Mouse (Mus musculus) stomach, postnatal 0 days (tissue): ENCODE measurements around the gene Gm20683. TPM values are rescaled to one million over a fixed set of nuclear protein-coding genes. Genes with fewer than 3 reads are reported as not detected.

Experiments used
- ATAC-seq: fragments of 200-750 bp; cut with Nextera tagmentation; 2 replicates; pipeline ENCODE4 v1.8.0; 2017; ENCODE audit not compliant: low FRiP score, low TSS enrichment
- DNase-seq: peaks from one replicate; pipeline ENCODE4 v3.0.0-alpha.2; 2016; ENCODE audit warnings: low spot score
- H3K27ac ChIP-seq: fragments of 300-500 bp; sonication (generic); replicated peaks from 2 replicates; pipeline ENCODE4 v1.5.1; 2014; ENCODE audit warnings: mild to moderate bottlenecking, control low read depth
- H3K27me3 ChIP-seq: fragments of 300-500 bp; sonication (generic); 2 replicates; pipeline ENCODE4 v1.6.1; 2014; ENCODE audit warnings: low read length; ENCODE audit not compliant: control insufficient read depth, insufficient read depth
- H3K36me3 ChIP-seq: fragments of 300-500 bp; sonication (generic); 2 replicates; pipeline ENCODE4 v1.6.1; 2014; ENCODE audit warnings: low read length, mixed read lengths; ENCODE audit not compliant: control insufficient read depth, insufficient read depth
- H3K4me1 ChIP-seq: fragments of 300-500 bp; sonication (generic); replicated peaks from 2 replicates; pipeline ENCODE4 v1.6.1; 2014; ENCODE audit warnings: antibody characterized with exemption; ENCODE audit not compliant: control insufficient read depth, insufficient read depth
- H3K4me2 ChIP-seq: fragments of 300-500 bp; sonication (generic); replicated peaks from 2 replicates; pipeline ENCODE4 v1.6.1; 2014; ENCODE audit warnings: low read depth, mild to moderate bottlenecking, control low read depth, moderate library complexity
- H3K4me3 ChIP-seq: fragments of 300-500 bp; sonication (generic); 2 replicates; pipeline ENCODE4 v1.5.1; 2014; ENCODE audit warnings: low read depth, low read length, control low read depth
- H3K9ac ChIP-seq: fragments of 300-500 bp; sonication (generic); 2 replicates; pipeline ENCODE4 v1.6.1; 2014; ENCODE audit warnings: mild to moderate bottlenecking, low read length, control low read depth, mixed read lengths
- H3K9me3 ChIP-seq: fragments of 300-500 bp; sonication (generic); 2 replicates; pipeline ENCODE4 v1.6.1; 2016; ENCODE audit warnings: low read length; ENCODE audit not compliant: control insufficient read depth
- CTCF ChIP-seq: IDR thresholded peaks from 2 replicates; pipeline ENCODE4 v1.5.1; 2016; ENCODE audit warnings: antibody characterized with exemption, low read depth, mild to moderate bottlenecking, moderate library complexity
- EP300 ChIP-seq: optimal IDR thresholded peaks from 2 replicates; pipeline ENCODE3; 2016; ENCODE audit warnings: antibody characterized with exemption
- WGBS: fragments of 180-500 bp; shearing (Covaris S2); extraction: QIAGEN DNeasy Blood & Tissue Kit; methylation state at CpG from one replicate; pipeline ENCODE4 v1.1.7; 2014; 5-methylcytosine and 5-hydroxymethylcytosine counted together
- polyA plus RNA-seq: library from polyadenylated mRNA; unstranded; fragments of >200 nt; fragmentation: Nextera tagmentation; extraction: Ambion mirVana; gene quantifications from 2 replicates; pipeline ENCODE4 v1.2.1, GENCODE M21; 2015

The Gm20683 gene
- polyA plus RNA-seq, 1 experiment from 2014 or later = 1.8 TPM

GRCm38 (mm10) chr17:25833291-25833663 lies 8.3 kb downstream of the Gm20683 start, which contains the start of gene Stub1:
TSS of gene Stub1 (minus strand) at chr17:25833404.
- ATAC-seq = peak; percentile 65
- Histone ChIP-seq H3K4me3 (peak within 1 kb of the TSS; percentile 78), H3K27me3 (no peaks in the 10 kb centered on the region), H3K27ac (peak within 1 kb of the TSS; percentile 98), H3K9ac (peak within 1 kb of the TSS; percentile 85), H3K36me3 (peaks cover 12% of the 10 kb centered on the region), H3K4me2 (peak within 1 kb of the TSS; percentile 88), H3K4me1 (peaks cover 34% of the 10 kb centered on the region), H3K9me3 (no peaks in the 10 kb centered on the region)
- TF ChIP-seq CTCF (no peak), EP300 (no peak)
- WGBS = under 1% methylated on average over 24 of the region's 24 CpGs
- peak; percentile 94 for DNase-seq

GRCm38 (mm10) chr17:25832436-25833290 lies 8.9 kb downstream of the Gm20683 start:
- H3K27ac ChIP-seq = peak overlapping the region; percentile 98
- peaks cover 34% of the 10 kb centered on the region for H3K4me1 ChIP-seq
- H3K27me3 ChIP-seq = no peaks in the 10 kb centered on the region
- peak overlapping the region; percentile 78 for H3K4me3 ChIP-seq
- H3K4me2 ChIP-seq = peak overlapping the region; percentile 88
- no peaks in the 10 kb centered on the region for H3K9me3 ChIP-seq
- 0 out of 2 replicates have a peak, but pooled peaks have one; percentile 4 for TF ChIP-seq CTCF
- TF ChIP-seq EP300 = peak; percentile 92
- ATAC-seq (peak; percentile 89), DNase-seq (peak; percentile 100)
- 1% methylated on average over 63 of the region's 77 CpGs for WGBS
- H3K9ac ChIP-seq = peak overlapping the region; percentile 85
- peaks cover 9% of the 10 kb centered on the region for H3K36me3 ChIP-seq

- Histone ChIP-seq H3K36me3 (peaks cover 14% of the 10 kb centered on the region), H3K4me3 (peak overlapping the region; percentile 78), H3K4me1 (peaks cover 30% of the 10 kb centered on the region), H3K4me2 (peak overlapping the region; percentile 88), H3K27ac (peak overlapping the region; percentile 93), H3K9ac (peak overlapping the region; percentile 85), H3K27me3 (no peaks in the 10 kb centered on the region), H3K9me3 (no peaks in the 10 kb centered on the region)
- ATAC-seq = no peak
- DNase-seq = no peak
- no peak for TF ChIP-seq CTCF
- TF ChIP-seq EP300 = no peak
- 40% methylated on average over 21 of the region's 21 CpGs for WGBS
These were observed 9.9 kb downstream of the Gm20683 start for GRCm38 (mm10) chr17:25831451-25832281.

DNA sequence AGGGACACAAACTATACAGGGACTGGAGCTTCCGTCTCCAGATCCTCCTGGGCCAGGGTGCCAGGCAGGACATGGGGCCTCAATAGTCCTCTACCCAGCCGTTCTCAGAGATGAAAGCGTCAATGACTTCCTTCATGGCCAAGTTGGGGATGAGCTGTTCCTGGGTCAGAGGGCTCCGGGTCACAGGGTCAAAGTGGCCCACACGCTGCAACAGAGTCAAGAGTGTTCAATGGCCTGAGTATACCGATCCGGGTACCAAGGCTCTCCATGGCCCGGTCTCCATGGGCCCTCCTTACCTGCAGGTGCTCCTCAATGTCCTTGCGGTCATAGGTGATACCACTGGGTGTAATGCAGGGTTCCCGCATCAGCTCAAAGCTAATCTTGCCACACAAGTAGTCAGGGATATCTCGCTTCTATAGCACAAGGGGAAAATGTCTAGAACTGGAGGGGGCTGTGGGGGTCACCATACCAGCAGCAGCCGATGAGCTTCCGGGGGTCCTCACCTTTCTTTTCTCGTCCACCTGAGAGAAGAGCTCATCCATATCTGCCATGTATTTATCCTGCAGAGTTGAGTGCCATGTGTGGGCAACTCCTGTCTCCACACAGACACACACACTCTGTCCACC lies 10.6 kb downstream of the Gm20683 start:
- peak overlapping the region; percentile 88; the same call in 1 of the 2 replicates for H3K4me2 ChIP-seq
- 0 out of 2 replicates have a peak overlapping the region, but pooled peaks have one; percentile 40 for H3K27ac ChIP-seq
- H3K4me1 ChIP-seq = peaks cover 24% of the 10 kb centered on the region
- no peak overlapping the region for H3K4me3 ChIP-seq
- DNase-seq (no peak), ATAC-seq (no peak)
- H3K36me3 ChIP-seq = peaks cover 14% of the 10 kb centered on the region
- no peaks in the 10 kb centered on the region for H3K27me3 ChIP-seq
- TF ChIP-seq CTCF (no peak), EP300 (no peak)
- peak overlapping the region; percentile 38; the same call in 1 of the 2 replicates for H3K9ac ChIP-seq
- no peaks in the 10 kb centered on the region for H3K9me3 ChIP-seq
- 84% methylated on average over 14 of the region's 14 CpGs for WGBS

GRCm38 (mm10) chr17:25830200-25830753 lies 11.3 kb downstream of the Gm20683 start:
- Histone ChIP-seq H3K27ac (peak overlapping the region; percentile 92), H3K36me3 (peaks cover 14% of the 10 kb centered on the region), H3K4me1 (peaks cover 22% of the 10 kb centered on the region), H3K9me3 (no peaks in the 10 kb centered on the region), H3K4me2 (peak overlapping the region; percentile 85; the same call in 1 of the 2 replicates), H3K27me3 (no peaks in the 10 kb centered on the region), H3K9ac (no peak overlapping the region), H3K4me3 (no peak overlapping the region)
- DNase-seq = no peak
- 78% methylated on average over 4 of the region's 4 CpGs for WGBS
- no peak for ATAC-seq
- no peak for TF ChIP-seq EP300
- TF ChIP-seq CTCF = no peak
